Mouse (Mus musculus): ENCODE results near the gene Tmem252.

- TF ChIP-seq ZNF384 (IDR thresholded peaks at IDR 0.05; ENCODE audit: low read depth, low read length) (no peak), HCFC1 (IDR thresholded peaks at IDR 0.05; ENCODE audit: borderline replicate concordance, insufficient read depth, low read length) (no peak), MAFK (IDR thresholded peaks at IDR 0.05; ENCODE audit: insufficient read depth, low read depth, low read length) (no peak), CHD2 (IDR thresholded peaks at IDR 0.05; ENCODE audit: low read depth, low read length) (no peak), ZC3H11A (IDR thresholded peaks at IDR 0.05; ENCODE audit: borderline replicate concordance, low read depth, low read length) (no peak)
Observed at GRCm38 (mm10) chr19:24699910-24700309, 26.1 kb downstream of the Tmem252 start.

All from ES-E14 (cell line).